ENCODE assay signal across 8 mouse cellular contexts in genomic region chr17:21649936-21650335, GRCm38 (mm10). TPM values are rescaled to one million over a fixed set of nuclear protein-coding genes. Genes with fewer than 3 reads are reported as not detected.
DNase-seq lines count a peak whose midpoint lies in the region; ATAC-seq and TF ChIP-seq lines count a peak whose summit lies in the region.

No protein-coding gene starts in this region.

- TF ChIP-seq CTCF in cortical plate, adult 2 months (IDR thresholded peaks at IDR 0.05; ENCODE audit: extremely low read depth, insufficient read depth, low read length) = no peak
- peak; percentile 40; the same call in 1 of the 2 replicates for TF ChIP-seq CTCF in heart, postnatal 0 days (IDR thresholded peaks at IDR 0.05; ENCODE audit: low read depth)

- H3K36me3 ChIP-seq in heart, postnatal 0 days (replicated peaks; ENCODE audit: control insufficient read depth, insufficient read depth, low read length) = no peaks in the 10 kb centered on the region
- H3K36me3 ChIP-seq in limb, embryonic 12.5 days = no peaks in the 10 kb centered on the region
- H3K36me3 ChIP-seq in midbrain, embryonic 12.5 days = no peaks in the 10 kb centered on the region

- no peaks in the 10 kb centered on the region for H3K9me3 ChIP-seq in heart, postnatal 0 days (replicated peaks; ENCODE audit: control insufficient read depth, low read length)
- 0 out of 2 replicates have a peak, but pooled peaks cover 2% of the 10 kb centered on the region for H3K9me3 ChIP-seq in limb, embryonic 12.5 days
- H3K9me3 ChIP-seq in midbrain, embryonic 12.5 days = no peaks in the 10 kb centered on the region

- DNase-seq in cerebellum, postnatal 14 days = peak; percentile 18 to 25
- no peak for DNase-seq in cerebellum, adult 11-12 months
- DNase-seq in CD4-positive, CD25-positive, alpha-beta regulatory T cell, adult 2 months (ENCODE audit: low read depth, low spot score) = peak; percentile 81
- peak; percentile 51 for DNase-seq in heart, postnatal 0 days (ENCODE audit: low spot score)
- DNase-seq in yolk sac, embryonic 10.5 days (ENCODE audit: low spot score) = no peak

- H3K4me3 ChIP-seq in cortical plate, adult 2 months (ENCODE audit: insufficient read depth, low read length) = peak overlapping the region; percentile 66
- H3K4me3 ChIP-seq in heart, postnatal 0 days (ENCODE audit: low read depth, low read length) = peak overlapping the region; percentile 54
- peak overlapping the region; percentile 46 for H3K4me3 ChIP-seq in limb, embryonic 12.5 days (replicated peaks)
- peak overlapping the region; percentile 50 for H3K4me3 ChIP-seq in midbrain, embryonic 12.5 days

- ATAC-seq in heart, postnatal 0 days (ENCODE audit: insufficient read depth, low read depth) = peak; percentile 42; the same call in 1 of the 2 replicates
- ATAC-seq in limb, embryonic 12.5 days (ENCODE audit: insufficient number of reproducible peaks, insufficient read depth, low FRiP score, low TSS enrichment, low read depth) = peak; percentile 7; the same call in 1 of the 2 replicates
- ATAC-seq in midbrain, embryonic 12.5 days (ENCODE audit: low FRiP score, low read depth) = peak; percentile 38

- H3K27me3 ChIP-seq in heart, postnatal 0 days (ENCODE audit: control insufficient read depth, insufficient read depth, low read length) = no peaks in the 10 kb centered on the region
- H3K27me3 ChIP-seq in limb, embryonic 12.5 days = no peaks in the 10 kb centered on the region
- no peaks in the 10 kb centered on the region for H3K27me3 ChIP-seq in midbrain, embryonic 12.5 days

- H3K27ac ChIP-seq in cortical plate, adult 2 months (ENCODE audit: insufficient read depth, low read length) = peak overlapping the region; percentile 82
- peak overlapping the region; percentile 78 for H3K27ac ChIP-seq in heart, postnatal 0 days (ENCODE audit: low read depth)
- peak overlapping the region; percentile 81 for H3K27ac ChIP-seq in limb, embryonic 12.5 days
- H3K27ac ChIP-seq in midbrain, embryonic 12.5 days (replicated peaks) = peak overlapping the region; percentile 60

- peak overlapping the region; percentile 50 for H3K4me2 ChIP-seq in heart, postnatal 0 days (ENCODE audit: low read depth, low read length)
- peak overlapping the region; percentile 53 for H3K4me2 ChIP-seq in limb, embryonic 12.5 days
- peak overlapping the region; percentile 49 for H3K4me2 ChIP-seq in midbrain, embryonic 12.5 days (replicated peaks)

- no peaks in the 10 kb centered on the region for H3K4me1 ChIP-seq in cortical plate, adult 2 months (ENCODE audit: control insufficient read depth, insufficient read depth, low read length)
- no peaks in the 10 kb centered on the region for H3K4me1 ChIP-seq in heart, postnatal 0 days (ENCODE audit: control insufficient read depth, insufficient read depth)
- no peaks in the 10 kb centered on the region for H3K4me1 ChIP-seq in limb, embryonic 12.5 days (replicated peaks)
- H3K4me1 ChIP-seq in midbrain, embryonic 12.5 days = no peaks in the 10 kb centered on the region

- TF ChIP-seq EP300 in heart, postnatal 0 days (IDR thresholded peaks at IDR 0.05; ENCODE audit: low read depth) = no peak

- 25% methylated on average over 2 of the region's 2 CpGs for WGBS in heart, postnatal 0 days
- 23% methylated on average over 2 of the region's 2 CpGs for WGBS in limb, embryonic 12.5 days
- 29% methylated on average over 2 of the region's 2 CpGs for WGBS in midbrain, embryonic 12.5 days

- H3K9ac ChIP-seq in heart, postnatal 0 days (replicated peaks; ENCODE audit: low read depth, low read length) = no peak overlapping the region
- peak overlapping the region; percentile 31; the same call in 1 of the 2 replicates for H3K9ac ChIP-seq in limb, embryonic 12.5 days (replicated peaks)
- no peak overlapping the region for H3K9ac ChIP-seq in midbrain, embryonic 12.5 days (replicated peaks)

- no peak for TF ChIP-seq POLR2A in cortical plate, adult 2 months (IDR thresholded peaks at IDR 0.05; ENCODE audit: extremely low read depth, insufficient read depth, low read length)

RNA-seq across cellular contexts. Expression of gene Zfp983, which starts 0.5 kb away (rescaled TPM):
- 6.3 TPM in 2 replicates for polyA plus RNA-seq in cortical plate, adult 2 months (2012; rRNA removed)
- 1.5 and 3.2 TPM in 2 replicates for total RNA-seq in heart, postnatal 0 days (2014; rRNA removed; ENCODE audit: low replicate concordance)
- 1.9 and 2.3 TPM in 2 replicates for polyA plus RNA-seq in heart, postnatal 0 days (2015; fragmentation: Nextera tagmentation; extraction: Ambion mirVana)
- 5.2 and 7.1 TPM in 2 replicates for polyA plus RNA-seq in limb, embryonic 12.5 days (2016; fragmentation: Nextera tagmentation; extraction: Ambion mirVana)
- polyA plus RNA-seq in midbrain, embryonic 12.5 days (2016; fragmentation: Nextera tagmentation; extraction: Ambion mirVana) = 9.2 and 10.7 TPM in 2 replicates

RNA-seq across cellular contexts. Expression of gene Gm10226, which starts 41.7 kb away (rescaled TPM):
- polyA plus RNA-seq in cortical plate, adult 2 months (2012; rRNA removed) = 2.3 and 5.4 TPM in 2 replicates
- not detected in 2 replicates for total RNA-seq in heart, postnatal 0 days (2014; rRNA removed; ENCODE audit: low replicate concordance)
- polyA plus RNA-seq in heart, postnatal 0 days (2015; fragmentation: Nextera tagmentation; extraction: Ambion mirVana) = 2.1 and 2.8 TPM in 2 replicates
- 7.6 and 9.0 TPM in 2 replicates for polyA plus RNA-seq in limb, embryonic 12.5 days (2016; fragmentation: Nextera tagmentation; extraction: Ambion mirVana)
- 14.9 and 15.4 TPM in 2 replicates for polyA plus RNA-seq in midbrain, embryonic 12.5 days (2016; fragmentation: Nextera tagmentation; extraction: Ambion mirVana)

RNA-seq across cellular contexts. Expression of gene Zfp760, which starts 57.6 kb away (rescaled TPM):
- polyA plus RNA-seq in cortical plate, adult 2 months (2012; rRNA removed) = 5.8 TPM in 2 replicates
- 1.6 and 3.3 TPM in 2 replicates for total RNA-seq in heart, postnatal 0 days (2014; rRNA removed; ENCODE audit: low replicate concordance)
- polyA plus RNA-seq in heart, postnatal 0 days (2015; fragmentation: Nextera tagmentation; extraction: Ambion mirVana) = 2.8 and 3.0 TPM in 2 replicates
- polyA plus RNA-seq in limb, embryonic 12.5 days (2016; fragmentation: Nextera tagmentation; extraction: Ambion mirVana) = 18.9 and 20.5 TPM in 2 replicates
- polyA plus RNA-seq in midbrain, embryonic 12.5 days (2016; fragmentation: Nextera tagmentation; extraction: Ambion mirVana) = 22.7 and 24.5 TPM in 2 replicates

Comparison
In these comparisons a context has a peak if more than half of its experiments do, and no peak if none do; other contexts are left out.
1. DNase-seq: peak in cerebellum, postnatal 14 days (2 of 2), CD4-positive, CD25-positive, alpha-beta regulatory T cell, adult 2 months (single experiment) and heart, postnatal 0 days (single experiment); none in cerebellum, adult 11-12 months (single experiment) and yolk sac, embryonic 10.5 days (single experiment).
2. Peak in every context shown above with its lines, with median percentiles within 50 percentile points of each other: H3K27ac ChIP-seq, H3K4me3 ChIP-seq, ATAC-seq and H3K4me2 ChIP-seq.